Mouse (Mus musculus) neural tube, embryonic 14.5 days (tissue): ENCODE data around the gene Sppl2b. TPM values are rescaled to one million over a fixed set of nuclear protein-coding genes. Genes with fewer than 3 reads are reported as not detected.

Experiments
- ATAC-seq: fragments of 200-750 bp; cut with Nextera tagmentation; 2 replicates; pipeline ENCODE4 v1.8.0; 2017; ENCODE audit warnings: low read depth, mild to moderate bottlenecking, moderate TSS enrichment, moderate library complexity
- H3K27ac ChIP-seq: fragments of 300-500 bp; sonication (generic); 2 replicates; pipeline ENCODE4 v1.5.1; 2014; ENCODE audit warnings: low read depth, mild to moderate bottlenecking, control low read depth, low read length, moderate library complexity, mixed read lengths
- H3K27me3 ChIP-seq: fragments of 300-500 bp; sonication (generic); 2 replicates; pipeline ENCODE4 v1.6.1; 2014; ENCODE audit warnings: low read length; ENCODE audit not compliant: control insufficient read depth, insufficient read depth
- H3K36me3 ChIP-seq: fragments of 300-500 bp; sonication (generic); 2 replicates; pipeline ENCODE4 v1.6.1; 2014; ENCODE audit warnings: low read length, mixed read lengths; ENCODE audit not compliant: control insufficient read depth, insufficient read depth
- H3K4me1 ChIP-seq: fragments of 300-500 bp; sonication (generic); 2 replicates; pipeline ENCODE4 v1.6.1; 2014; ENCODE audit warnings: low read length; ENCODE audit not compliant: control insufficient read depth, insufficient read depth
- H3K4me2 ChIP-seq: fragments of 300-500 bp; sonication (generic); 2 replicates; pipeline ENCODE4 v1.6.1; 2014; ENCODE audit warnings: mild to moderate bottlenecking, low read depth, low read length, control low read depth
- H3K4me3 ChIP-seq: fragments of 300-500 bp; sonication (generic); 2 replicates; pipeline ENCODE4 v1.5.1; 2014; ENCODE audit warnings: low read depth, low read length, control low read depth, mixed read lengths
- H3K9ac ChIP-seq: fragments of 300-500 bp; sonication (generic); replicated peaks from 2 replicates; pipeline ENCODE4 v1.6.1; 2014; ENCODE audit warnings: low read depth, mild to moderate bottlenecking, control low read depth, low read length, mixed read lengths
- H3K9me3 ChIP-seq: fragments of 300-500 bp; sonication (generic); 2 replicates; pipeline ENCODE4 v1.6.1; 2016; ENCODE audit warnings: low read length; ENCODE audit not compliant: control insufficient read depth
- WGBS: fragments of 180-500 bp; shearing (Covaris S2); extraction: QIAGEN DNeasy Blood & Tissue Kit; methylation state at CpG from one replicate; pipeline ENCODE4 v1.1.7; 2014; 5-methylcytosine and 5-hydroxymethylcytosine counted together
- polyA plus RNA-seq: library from polyadenylated mRNA; unstranded; fragments of >200 nt; fragmentation: Nextera tagmentation; extraction: Ambion mirVana; gene quantifications from 2 replicates; pipeline ENCODE4 v1.2.1, GENCODE M21; 2014

The Sppl2b gene
- polyA plus RNA-seq, 1 experiment from 2014 or later: 61.5 TPM

DNA sequence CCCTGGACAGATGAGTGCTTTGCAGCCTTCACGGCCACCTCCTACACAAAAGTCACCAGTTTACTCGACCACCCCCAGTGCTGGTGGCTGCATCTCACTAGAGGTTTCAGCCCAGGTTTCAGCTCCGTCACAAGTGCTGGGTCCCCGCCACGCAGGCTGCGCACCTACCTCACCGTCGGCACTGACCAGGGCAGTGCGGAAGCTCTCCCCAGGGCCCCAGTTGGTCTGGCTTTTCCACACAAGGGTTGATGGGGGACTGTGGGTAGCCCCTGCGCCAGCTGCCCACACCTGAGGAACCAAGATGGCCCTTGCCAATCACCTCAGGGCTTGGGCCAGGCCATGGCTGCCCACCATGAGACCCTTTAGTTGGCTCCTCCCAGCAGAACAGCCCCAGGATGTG is 48.2 kb downstream of the Sppl2b start:
- H3K9ac ChIP-seq: no peak overlapping the region
- H3K4me1 ChIP-seq: peaks cover 14% of the 10 kb centered on the region
- peaks cover 60% of the 10 kb centered on the region for H3K36me3 ChIP-seq
- H3K27ac ChIP-seq: no peak overlapping the region
- ATAC-seq: no peak
- no peaks in the 10 kb centered on the region for H3K27me3 ChIP-seq
- H3K4me2 ChIP-seq: no peak overlapping the region
- H3K4me3 ChIP-seq: no peak overlapping the region
- H3K9me3 ChIP-seq: no peaks in the 10 kb centered on the region
- WGBS: 92% methylated on average over 10 of the region's 10 CpGs

DNA sequence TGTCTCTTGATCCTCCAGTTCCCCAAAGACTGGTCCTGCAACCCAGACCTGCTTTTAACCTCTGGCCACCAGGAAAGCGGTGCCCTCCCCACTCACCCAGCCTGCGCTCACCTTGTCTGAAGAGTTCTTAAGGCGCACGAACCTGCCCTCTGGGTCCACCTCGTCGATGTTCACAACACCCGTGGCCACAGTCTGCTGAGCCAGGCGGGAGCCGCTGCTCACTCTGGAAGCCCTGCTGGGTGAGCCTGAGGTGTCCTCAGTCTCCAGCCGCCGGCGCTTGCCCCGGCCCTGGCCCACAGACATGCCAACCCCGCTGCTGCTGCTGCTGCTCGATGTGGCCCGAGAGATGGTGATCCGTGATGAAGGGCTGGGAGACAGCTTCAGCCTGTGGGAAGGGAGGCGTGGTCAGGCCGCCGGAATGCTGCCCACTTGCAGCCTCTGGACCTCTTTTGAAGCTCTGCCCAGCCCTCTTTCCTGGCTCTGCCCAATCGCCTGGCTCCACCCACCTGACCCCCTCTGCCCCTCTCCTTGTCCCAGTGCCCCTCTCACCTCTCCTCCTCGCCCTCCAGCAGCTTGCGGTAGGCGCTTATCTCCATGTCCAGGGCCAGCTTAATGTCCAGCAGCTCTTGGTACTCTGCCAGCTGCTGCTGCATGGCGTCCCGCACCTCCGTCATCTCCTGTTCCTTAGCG is 49.1 kb downstream of the Sppl2b start:
- H3K9ac ChIP-seq: no peak overlapping the region
- H3K27me3 ChIP-seq: no peaks in the 10 kb centered on the region
- peaks cover 63% of the 10 kb centered on the region for H3K36me3 ChIP-seq
- WGBS: 87% methylated on average over 28 of the region's 28 CpGs
- H3K27ac ChIP-seq: no peak overlapping the region
- peaks cover 11% of the 10 kb centered on the region for H3K4me1 ChIP-seq
- no peak for ATAC-seq
- no peak overlapping the region for H3K4me2 ChIP-seq
- no peaks in the 10 kb centered on the region for H3K9me3 ChIP-seq
- H3K4me3 ChIP-seq: no peak overlapping the region

DNA sequence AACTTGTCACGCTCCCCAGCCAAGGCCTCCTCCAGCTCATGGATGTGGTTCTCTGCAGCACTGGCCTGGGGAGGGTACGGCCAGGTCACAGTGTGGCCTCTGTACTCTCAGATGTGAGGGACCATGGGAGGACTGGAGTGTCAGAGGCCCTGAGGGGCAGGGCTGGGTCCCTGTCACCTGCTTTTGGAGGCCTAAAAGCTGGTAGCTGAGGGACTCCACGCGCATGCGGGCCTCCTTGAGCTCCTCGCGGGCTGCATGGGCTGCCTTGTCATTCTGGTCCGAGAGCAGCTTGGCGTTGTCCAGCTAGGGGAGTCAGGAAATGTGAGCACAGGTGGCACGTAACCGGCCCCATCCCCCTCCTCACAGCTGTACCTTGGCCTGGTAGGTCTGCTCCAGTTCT is 49.6 kb downstream of the Sppl2b start:
- no peak overlapping the region for H3K4me2 ChIP-seq
- no peak overlapping the region; the same call in 1 of the 2 replicates for H3K27ac ChIP-seq
- WGBS: 92% methylated on average over 11 of the region's 11 CpGs
- H3K27me3 ChIP-seq: no peaks in the 10 kb centered on the region
- H3K9me3 ChIP-seq: no peaks in the 10 kb centered on the region
- H3K4me3 ChIP-seq: no peak overlapping the region
- H3K4me1 ChIP-seq: peaks cover 5% of the 10 kb centered on the region
- H3K9ac ChIP-seq: no peak overlapping the region
- H3K36me3 ChIP-seq: peaks cover 66% of the 10 kb centered on the region
- no peak for ATAC-seq

DNA sequence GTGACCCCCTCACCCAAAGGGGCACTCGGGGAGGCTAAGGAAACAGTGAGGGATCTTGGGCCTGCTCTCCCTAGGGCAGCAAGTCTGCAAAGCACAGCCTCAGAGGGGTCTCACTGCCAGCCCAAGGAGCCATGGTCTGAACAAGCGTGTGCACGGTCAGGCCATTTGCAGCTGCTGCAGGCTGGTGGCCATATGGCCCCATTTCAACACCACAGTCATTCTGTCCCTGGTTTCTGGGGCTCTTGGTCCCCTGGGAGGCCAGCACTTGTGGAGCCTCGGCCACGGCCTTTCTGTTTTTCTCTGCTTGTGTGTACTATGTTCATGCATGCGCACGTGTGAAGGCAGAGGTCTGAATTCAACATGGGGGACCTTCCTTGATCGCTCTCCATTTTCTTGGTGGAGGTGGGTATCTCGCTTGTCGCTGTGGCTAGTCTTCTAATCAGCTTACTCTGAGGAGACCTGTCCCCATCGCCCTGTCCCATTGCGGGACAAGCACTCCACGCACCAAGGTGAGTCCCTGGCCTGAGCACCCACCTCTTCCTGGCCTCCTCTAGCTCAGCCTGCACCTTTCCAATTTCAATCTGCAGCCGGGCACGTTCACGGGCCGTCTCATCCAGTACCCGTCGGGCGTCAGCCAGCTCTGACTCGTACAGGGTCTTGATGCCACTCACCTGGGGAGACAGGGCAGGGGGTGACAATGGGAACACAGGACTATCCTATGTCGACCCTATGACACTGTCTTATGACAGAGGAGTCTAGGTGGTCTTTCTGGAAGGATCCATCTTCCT is 54.5 kb downstream of the Sppl2b start:
- Histone ChIP-seq H3K4me3 (no peak overlapping the region), H3K4me1 (no peaks in the 10 kb centered on the region), H3K9ac (no peak overlapping the region), H3K36me3 (peaks cover 50% of the 10 kb centered on the region), H3K4me2 (no peak overlapping the region), H3K9me3 (no peaks in the 10 kb centered on the region), H3K27ac (no peak overlapping the region), H3K27me3 (no peaks in the 10 kb centered on the region)
- ATAC-seq: no peak
- WGBS: 93% methylated on average over 22 of the region's 22 CpGs

DNA sequence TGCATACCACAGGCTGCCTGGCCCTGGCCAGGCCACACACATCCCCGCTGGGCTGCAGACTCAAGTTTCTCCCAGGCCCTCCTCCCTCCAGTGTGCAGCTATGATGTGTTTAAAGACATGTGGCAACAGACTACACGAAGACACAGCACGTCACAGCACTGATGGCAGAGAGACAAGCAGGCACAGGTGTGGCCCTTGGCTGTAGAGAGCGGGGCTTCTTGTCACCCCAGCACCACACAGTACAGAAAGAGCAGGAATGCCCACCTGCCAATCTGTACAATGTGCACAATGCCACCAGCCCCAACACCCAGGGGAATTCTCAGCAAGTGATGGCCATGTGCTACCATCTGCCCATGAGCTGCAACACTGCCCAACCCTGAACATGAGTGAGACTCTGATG is 56.3 kb downstream of the Sppl2b start:
- Histone ChIP-seq H3K4me2 (no peak overlapping the region), H3K4me3 (no peak overlapping the region), H3K9me3 (no peaks in the 10 kb centered on the region), H3K27me3 (no peaks in the 10 kb centered on the region), H3K4me1 (peaks cover 5% of the 10 kb centered on the region), H3K27ac (no peak overlapping the region), H3K36me3 (peaks cover 35% of the 10 kb centered on the region), H3K9ac (no peak overlapping the region)
- 91% methylated on average over 4 of the region's 4 CpGs for WGBS
- no peak for ATAC-seq

DNA sequence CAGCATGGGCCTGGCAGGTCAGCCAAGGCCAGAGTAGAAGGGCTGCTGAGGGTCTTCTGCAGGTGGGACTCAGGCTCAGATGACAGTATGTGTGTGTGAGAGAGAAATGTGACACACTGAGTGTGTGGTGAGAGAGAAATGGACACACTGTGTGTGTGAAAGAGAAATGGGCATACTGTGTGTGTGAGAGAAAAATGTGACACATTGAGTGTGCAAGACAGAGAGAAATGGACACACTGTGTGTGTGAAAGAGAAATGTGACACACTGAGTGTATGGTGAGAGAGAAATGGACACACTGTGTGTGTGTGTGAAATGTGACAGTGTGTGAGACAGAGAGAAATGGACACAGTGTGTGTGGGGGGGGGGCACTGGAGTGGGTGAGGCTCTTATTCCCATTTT is 56.8 kb downstream of the Sppl2b start:
- no peaks in the 10 kb centered on the region for H3K27me3 ChIP-seq
- no peak overlapping the region for H3K4me3 ChIP-seq
- H3K4me1 ChIP-seq: peaks cover 8% of the 10 kb centered on the region
- no peak overlapping the region for H3K9ac ChIP-seq
- H3K9me3 ChIP-seq: no peaks in the 10 kb centered on the region
- H3K36me3 ChIP-seq: peaks cover 33% of the 10 kb centered on the region
- H3K27ac ChIP-seq: no peak overlapping the region
- H3K4me2 ChIP-seq: no peak overlapping the region
- no peak for ATAC-seq

DNA sequence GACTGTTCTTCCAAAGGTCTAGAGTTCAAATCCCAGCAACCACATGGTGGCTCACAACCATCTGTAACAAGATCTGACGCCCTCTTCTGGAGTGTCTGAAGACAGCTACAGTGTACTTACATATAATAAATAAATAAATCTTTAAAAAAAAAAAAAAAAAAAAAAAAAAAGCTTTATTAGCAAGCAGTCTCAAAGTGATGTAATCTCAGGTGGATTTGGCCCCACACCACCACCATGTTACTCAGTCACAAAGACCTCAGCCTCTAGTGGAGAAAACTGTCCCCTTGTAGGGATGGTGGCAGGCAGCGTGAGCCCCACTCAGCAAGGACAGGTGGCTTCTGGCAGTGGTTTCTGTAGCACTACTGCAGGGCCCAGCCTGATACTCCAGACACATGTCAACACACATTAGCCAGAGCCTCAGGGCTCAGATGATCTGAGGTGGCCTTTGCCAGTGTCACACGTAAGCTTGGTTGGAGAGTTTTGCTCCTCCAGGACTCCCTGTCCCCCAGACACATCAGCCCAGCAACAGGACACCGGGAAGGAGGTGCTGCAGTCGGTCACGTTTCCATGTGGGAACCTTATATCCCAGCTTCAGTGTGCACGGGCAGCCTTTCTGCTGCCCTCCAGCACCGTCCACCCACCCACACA is 58.4 kb downstream of the Sppl2b start:
- no peak overlapping the region for H3K4me3 ChIP-seq
- peaks cover 20% of the 10 kb centered on the region for H3K36me3 ChIP-seq
- peaks cover 16% of the 10 kb centered on the region for H3K4me1 ChIP-seq
- no peak overlapping the region for H3K4me2 ChIP-seq
- 92% methylated on average over 7 of the region's 8 CpGs for WGBS
- H3K27me3 ChIP-seq: no peaks in the 10 kb centered on the region
- no peaks in the 10 kb centered on the region for H3K9me3 ChIP-seq
- H3K9ac ChIP-seq: no peak overlapping the region
- ATAC-seq: no peak
- H3K27ac ChIP-seq: no peak overlapping the region

DNA sequence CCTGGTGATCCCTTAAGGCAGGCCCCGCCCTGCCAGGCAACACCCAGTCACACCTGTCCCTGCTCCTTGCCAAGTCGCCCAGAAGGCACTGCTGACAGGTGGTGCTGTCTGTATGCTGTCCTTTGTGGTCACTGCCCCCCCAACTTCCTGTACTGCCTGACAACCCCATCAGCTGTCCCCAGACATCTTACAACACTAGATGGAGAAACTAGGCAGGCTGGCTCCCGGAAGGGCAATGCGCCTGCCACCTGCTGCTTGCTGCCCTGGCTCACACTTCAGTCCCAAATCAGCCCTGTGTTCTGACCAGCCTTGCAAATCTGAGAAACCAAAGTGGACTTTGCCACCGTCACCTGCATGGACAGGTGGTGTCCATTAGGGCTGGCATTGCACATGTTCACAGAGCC is 59.2 kb downstream of the Sppl2b start:
- peaks cover 15% of the 10 kb centered on the region for H3K36me3 ChIP-seq
- 97% methylated on average over 5 of the region's 5 CpGs for WGBS

DNA sequence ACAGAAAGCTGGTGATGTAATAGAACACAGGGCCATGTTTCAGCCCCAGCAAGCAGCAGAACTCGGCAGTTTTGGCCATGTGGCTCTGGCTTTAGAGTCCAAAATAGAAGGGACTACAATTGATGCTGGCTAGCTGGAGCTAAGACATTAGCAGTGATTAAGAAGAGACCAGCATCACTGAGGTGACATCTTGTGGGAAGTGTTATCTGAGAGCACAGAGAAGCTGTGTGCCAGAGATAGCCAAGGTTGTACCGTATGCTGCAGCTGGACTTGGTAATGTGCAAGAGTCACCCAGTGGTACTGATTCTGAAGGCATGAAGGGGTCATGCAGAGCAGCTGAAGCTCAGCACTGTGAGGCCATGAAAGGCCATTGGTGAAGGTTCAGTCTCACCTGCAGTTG is 60.2 kb downstream of the Sppl2b start:
- Histone ChIP-seq H3K27me3 (no peaks in the 10 kb centered on the region), H3K27ac (no peak overlapping the region), H3K36me3 (peaks cover 5% of the 10 kb centered on the region; the same call in 1 of the 2 replicates), H3K4me2 (no peak overlapping the region), H3K4me3 (no peak overlapping the region), H3K4me1 (peaks cover 16% of the 10 kb centered on the region), H3K9ac (no peak overlapping the region), H3K9me3 (no peaks in the 10 kb centered on the region)
- ATAC-seq: no peak
- 88% methylated on average over 2 of the region's 2 CpGs for WGBS

More for the DNA sequence above, 59.2 kb downstream of the Sppl2b start:
- ATAC-seq: no peak
- no peak overlapping the region for H3K4me2 ChIP-seq
- no peak overlapping the region for H3K9ac ChIP-seq
- no peaks in the 10 kb centered on the region for H3K9me3 ChIP-seq
- peaks cover 16% of the 10 kb centered on the region for H3K4me1 ChIP-seq
- H3K27me3 ChIP-seq: no peaks in the 10 kb centered on the region
- H3K27ac ChIP-seq: no peak overlapping the region
- H3K4me3 ChIP-seq: no peak overlapping the region
